Mouse (Mus musculus) MEL (cell line): ENCODE data around the gene Pkmyt1.

Source experiments
- CTCF ChIP-seq, 3 experiments: IDR thresholded peaks in 2 of 3; conservative IDR thresholded peaks in 1 of 3; 2 replicates each; pipeline ENCODE4 v1.5.1; 2011 to 2012; ENCODE audit warnings: low read length in 3 of 3, low read depth in 2 of 3, mild to moderate bottlenecking in 2 of 3, improper control_type of control experiment in 1 of 3, inconsistent platforms in 1 of 3, mixed read lengths in 1 of 3, moderate library complexity in 1 of 3; ENCODE audit not compliant: control insufficient read depth in 1 of 3, insufficient read depth in 1 of 3, poor library complexity in 1 of 3, severe bottlenecking in 1 of 3
- E2F4 ChIP-seq: IDR thresholded peaks from 2 replicates; pipeline ENCODE4 v1.6.1; 2011; ENCODE audit warnings: low read depth, low read length, improper control_type of control experiment, borderline replicate concordance
- GATA1 ChIP-seq: IDR thresholded peaks from 2 replicates; pipeline ENCODE4 v1.6.1; 2011; ENCODE audit warnings: low read depth, low read length, improper control_type of control experiment
- POLR2A ChIP-seq, 2 experiments: IDR thresholded peaks; 2 replicates each; pipeline ENCODE4 v1.6.1; 2011 to 2012; ENCODE audit warnings: low read length in 2 of 2, mild to moderate bottlenecking in 2 of 2, control low read depth in 1 of 2, improper control_type of control experiment in 1 of 2, low read depth in 1 of 2, moderate library complexity in 1 of 2; ENCODE audit not compliant: control insufficient read depth in 1 of 2, insufficient read depth in 1 of 2, poor library complexity in 1 of 2
- RAD21 ChIP-seq: IDR thresholded peaks from 2 replicates; pipeline ENCODE4 v1.6.1; 2011; ENCODE audit warnings: mild to moderate bottlenecking, low read depth, low read length, improper control_type of control experiment

- TF ChIP-seq CTCF (IDR thresholded peaks at IDR 0.05 in 2 of 3, conservative IDR thresholded peaks at IDR 0.05 in 1 of 3; ENCODE audit: control insufficient read depth in 1 of 3, insufficient read depth in 1 of 3, low read depth in 2 of 3, low read length in 3 of 3, poor library complexity in 1 of 3, severe bottlenecking in 1 of 3) (no peak), RAD21 (no peak), POLR2A (IDR thresholded peaks at IDR 0.05; ENCODE audit: control insufficient read depth in 1 of 2, insufficient read depth in 1 of 2, low read depth in 1 of 2, low read length in 2 of 2, poor library complexity in 1 of 2) (peak; percentile 49 to 67; a peak in 2 of 4 replicates), E2F4 (peak; percentile 86; the same call in 1 of the 2 replicates), GATA1 (no peak)
These were observed 14.0 kb downstream of the Pkmyt1 start for GRCm38 (mm10) chr17:23740136-23740584.
